Mouse (Mus musculus) stomach, postnatal 0 days (tissue): Measurements from ENCODE around the gene Olfml3. TPM values are rescaled to one million over a fixed set of nuclear protein-coding genes. Genes with fewer than 3 reads are reported as not detected.

Source experiments
- ATAC-seq: fragments of 200-750 bp; cut with Nextera tagmentation; 2 replicates; pipeline ENCODE4 v1.8.0; 2017; ENCODE audit not compliant: low FRiP score, low TSS enrichment
- DNase-seq: peaks from one replicate; pipeline ENCODE4 v3.0.0-alpha.2; 2016; ENCODE audit warnings: low spot score
- H3K27ac ChIP-seq: fragments of 300-500 bp; sonication (generic); replicated peaks from 2 replicates; pipeline ENCODE4 v1.5.1; 2014; ENCODE audit warnings: mild to moderate bottlenecking, control low read depth
- H3K27me3 ChIP-seq: fragments of 300-500 bp; sonication (generic); 2 replicates; pipeline ENCODE4 v1.6.1; 2014; ENCODE audit warnings: low read length; ENCODE audit not compliant: control insufficient read depth, insufficient read depth
- H3K36me3 ChIP-seq: fragments of 300-500 bp; sonication (generic); 2 replicates; pipeline ENCODE4 v1.6.1; 2014; ENCODE audit warnings: low read length, mixed read lengths; ENCODE audit not compliant: control insufficient read depth, insufficient read depth
- H3K4me1 ChIP-seq: fragments of 300-500 bp; sonication (generic); replicated peaks from 2 replicates; pipeline ENCODE4 v1.6.1; 2014; ENCODE audit warnings: antibody characterized with exemption; ENCODE audit not compliant: control insufficient read depth, insufficient read depth
- H3K4me2 ChIP-seq: fragments of 300-500 bp; sonication (generic); replicated peaks from 2 replicates; pipeline ENCODE4 v1.6.1; 2014; ENCODE audit warnings: low read depth, mild to moderate bottlenecking, control low read depth, moderate library complexity
- H3K4me3 ChIP-seq: fragments of 300-500 bp; sonication (generic); 2 replicates; pipeline ENCODE4 v1.5.1; 2014; ENCODE audit warnings: low read depth, low read length, control low read depth
- H3K9ac ChIP-seq: fragments of 300-500 bp; sonication (generic); 2 replicates; pipeline ENCODE4 v1.6.1; 2014; ENCODE audit warnings: mild to moderate bottlenecking, low read length, control low read depth, mixed read lengths
- H3K9me3 ChIP-seq: fragments of 300-500 bp; sonication (generic); 2 replicates; pipeline ENCODE4 v1.6.1; 2016; ENCODE audit warnings: low read length; ENCODE audit not compliant: control insufficient read depth
- CTCF ChIP-seq: IDR thresholded peaks from 2 replicates; pipeline ENCODE4 v1.5.1; 2016; ENCODE audit warnings: antibody characterized with exemption, low read depth, mild to moderate bottlenecking, moderate library complexity
- EP300 ChIP-seq: optimal IDR thresholded peaks from 2 replicates; pipeline ENCODE3; 2016; ENCODE audit warnings: antibody characterized with exemption
- WGBS: fragments of 180-500 bp; shearing (Covaris S2); extraction: QIAGEN DNeasy Blood & Tissue Kit; methylation state at CpG from one replicate; pipeline ENCODE4 v1.1.7; 2014; 5-methylcytosine and 5-hydroxymethylcytosine counted together
- polyA plus RNA-seq: library from polyadenylated mRNA; unstranded; fragments of >200 nt; fragmentation: Nextera tagmentation; extraction: Ambion mirVana; gene quantifications from 2 replicates; pipeline ENCODE4 v1.2.1, GENCODE M21; 2015

The Olfml3 gene
- polyA plus RNA-seq, 1 experiment from 2014 or later, result 18.0 TPM

- WGBS, result 14% methylated on average over 7 of the region's 7 CpGs
- DNase-seq (no peak), ATAC-seq (no peak)
- Histone ChIP-seq H3K27ac (no peak overlapping the region), H3K36me3 (no peaks in the 10 kb centered on the region), H3K27me3 (no peaks in the 10 kb centered on the region; the same call in 1 of the 2 replicates), H3K4me1 (no peaks in the 10 kb centered on the region), H3K9ac (no peak overlapping the region), H3K4me2 (no peak overlapping the region), H3K4me3 (no peak overlapping the region), H3K9me3 (no peaks in the 10 kb centered on the region)
- TF ChIP-seq EP300 (no peak), CTCF (no peak)
These were observed 65.1 kb downstream of the Olfml3 start for GRCm38 (mm10) chr3:103672716-103673115.

Other genes starting within 250 kb of the Olfml3 start
- 0.58 and 0.64 TPM in 2 replicates for gene Syt6, start 162.8 kb downstream of the Olfml3 start, polyA plus RNA-seq
- gene Atg4a-ps, start 91.9 kb downstream of the Olfml3 start, polyA plus RNA-seq, result 0.19 and 0.21 TPM in 2 replicates
- not detected in 2 replicates for gene Gm10964, start 1.4 kb upstream of the Olfml3 start, polyA plus RNA-seq
- gene Hipk1, start 53.6 kb upstream of the Olfml3 start, polyA plus RNA-seq, result 6.7 and 7.5 TPM in 2 replicates
- 15.3 and 16.3 TPM in 2 replicates for gene Dclre1b, start 71.4 kb upstream of the Olfml3 start, polyA plus RNA-seq
- gene Ap4b1, start 71.5 kb upstream of the Olfml3 start, polyA plus RNA-seq, result 12.2 TPM in 2 replicates
- gene Gm43064, start 71.6 kb upstream of the Olfml3 start, polyA plus RNA-seq, result 0.30 and 0.61 TPM in 2 replicates
- 4.4 and 5.2 TPM in 2 replicates for gene Bcl2l15, start 94.6 kb upstream of the Olfml3 start, polyA plus RNA-seq
- 0.59 and 0.68 TPM in 2 replicates for gene Ptpn22, start 121.8 kb upstream of the Olfml3 start, polyA plus RNA-seq
- gene Rsbn1, start 176.1 kb upstream of the Olfml3 start, polyA plus RNA-seq, result 6.4 and 7.2 TPM in 2 replicates
- 10.6 and 11.2 TPM in 2 replicates for gene Phtf1, start 230.1 kb upstream of the Olfml3 start, polyA plus RNA-seq